Mouse (Mus musculus): ENCODE measurements around the gene Hsd17b2. TPM values are rescaled to one million over a fixed set of nuclear protein-coding genes. Genes with fewer than 3 reads are reported as not detected.

Hsd17b2 gene
- total RNA-seq (2015; ENCODE audit: low replicate concordance) (not detected in 2 replicates), total RNA-seq (2017; ENCODE audit: low replicate concordance) (2.1 TPM in 1 of 2 replicates, not detected in the other)

DNA sequence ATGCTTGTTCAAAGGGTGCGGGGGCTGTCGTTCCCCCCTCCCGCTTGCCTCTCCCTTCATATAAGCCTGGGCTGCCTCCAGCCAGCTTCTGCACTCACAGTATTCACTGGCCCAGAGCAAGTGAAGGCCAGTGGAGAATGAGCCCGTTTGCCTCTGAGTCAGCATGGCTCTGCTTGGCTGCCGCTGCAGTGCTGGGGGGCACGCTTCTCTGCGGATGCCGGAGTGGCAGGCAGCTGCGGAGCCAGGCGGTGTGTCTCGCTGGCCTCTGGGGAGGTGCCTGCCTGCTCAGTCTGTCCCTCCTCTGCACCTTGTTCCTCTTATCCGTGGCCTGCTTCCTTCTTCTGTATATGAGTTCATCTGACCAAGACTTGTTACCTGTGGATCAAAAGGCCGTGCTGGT is at the start of gene Hsd17b2:
Gene Hsd17b2 (plus strand): TSS at position 46 of the 400 bp plus-strand sequence.
- no peak for ATAC-seq (replicated peaks; ENCODE audit: low FRiP score, poor library complexity, severe bottlenecking)

DNA sequence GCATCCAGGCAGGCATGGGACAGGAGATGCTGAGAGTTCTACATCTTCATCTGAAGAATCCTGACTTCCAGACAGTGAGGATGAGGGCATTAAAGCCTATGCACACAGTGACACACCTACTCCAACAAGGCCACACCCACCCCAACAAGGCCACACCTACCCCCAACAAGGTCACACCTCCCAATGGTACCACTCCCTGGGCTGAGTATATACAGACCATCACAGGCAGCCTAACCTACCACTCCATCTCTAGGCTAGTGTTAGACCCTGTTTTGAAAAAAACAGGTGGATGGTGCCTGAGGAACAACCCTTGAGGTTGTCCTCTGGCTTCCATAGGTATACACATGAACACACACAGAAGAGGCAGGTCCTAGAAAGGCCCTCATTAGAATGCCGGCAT is 49.4 kb upstream of the Hsd17b2 start:
- no peak for ATAC-seq (replicated peaks; ENCODE audit: low FRiP score, poor library complexity, severe bottlenecking)

DNA sequence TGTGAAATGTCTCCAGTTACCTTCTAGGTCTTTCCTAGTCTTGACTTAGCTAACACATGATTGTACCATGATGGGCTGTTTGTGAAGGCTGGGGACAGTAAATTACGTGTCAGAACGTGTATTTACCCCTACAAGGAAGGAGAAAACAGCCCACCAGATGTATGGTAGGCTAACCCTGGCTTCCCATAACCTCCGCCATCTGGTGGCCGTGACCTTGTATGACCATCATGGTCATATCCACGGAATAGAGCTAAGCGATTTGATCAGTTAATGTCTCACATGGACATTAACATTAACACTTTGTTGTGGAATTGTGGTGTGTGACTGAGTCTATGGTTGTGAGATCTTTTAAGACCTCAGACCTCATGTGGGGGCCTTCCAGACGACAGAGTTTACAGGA is 42.7 kb upstream of the Hsd17b2 start:
- ATAC-seq (replicated peaks; ENCODE audit: low FRiP score, poor library complexity, severe bottlenecking): no peak

DNA sequence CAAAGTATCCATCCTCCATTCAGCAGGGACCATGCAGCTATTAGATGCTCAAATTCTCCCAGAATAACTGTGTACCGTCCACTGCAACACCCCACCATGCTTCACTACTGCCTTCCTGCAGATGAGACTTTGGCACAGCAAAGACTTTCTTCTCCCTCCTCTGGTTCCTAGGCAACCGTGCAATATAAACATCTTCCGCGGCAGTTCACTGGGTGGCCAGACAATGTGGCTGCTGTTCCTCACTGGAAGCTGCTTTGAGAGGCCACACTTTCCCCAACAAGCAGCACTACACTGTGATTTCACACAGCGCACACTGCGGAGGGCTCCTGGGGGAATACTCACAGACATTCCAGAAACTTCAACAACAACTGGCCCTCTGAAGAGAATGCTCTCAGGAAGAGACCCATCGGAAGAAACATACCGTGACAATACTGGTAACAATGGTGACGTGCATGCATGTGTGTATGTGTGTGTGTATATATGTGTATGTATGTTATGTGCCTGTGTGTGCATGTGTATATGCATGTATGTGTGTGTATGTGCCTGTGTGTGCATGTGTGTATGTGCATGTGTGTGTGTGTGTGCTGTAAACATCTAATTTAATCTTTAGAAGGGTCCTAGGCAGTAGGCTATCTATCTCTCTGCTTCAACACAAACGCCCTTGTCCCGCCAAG is 41.2 kb upstream of the Hsd17b2 start:
- no peak for ATAC-seq (replicated peaks; ENCODE audit: low FRiP score, poor library complexity, severe bottlenecking)

DNA sequence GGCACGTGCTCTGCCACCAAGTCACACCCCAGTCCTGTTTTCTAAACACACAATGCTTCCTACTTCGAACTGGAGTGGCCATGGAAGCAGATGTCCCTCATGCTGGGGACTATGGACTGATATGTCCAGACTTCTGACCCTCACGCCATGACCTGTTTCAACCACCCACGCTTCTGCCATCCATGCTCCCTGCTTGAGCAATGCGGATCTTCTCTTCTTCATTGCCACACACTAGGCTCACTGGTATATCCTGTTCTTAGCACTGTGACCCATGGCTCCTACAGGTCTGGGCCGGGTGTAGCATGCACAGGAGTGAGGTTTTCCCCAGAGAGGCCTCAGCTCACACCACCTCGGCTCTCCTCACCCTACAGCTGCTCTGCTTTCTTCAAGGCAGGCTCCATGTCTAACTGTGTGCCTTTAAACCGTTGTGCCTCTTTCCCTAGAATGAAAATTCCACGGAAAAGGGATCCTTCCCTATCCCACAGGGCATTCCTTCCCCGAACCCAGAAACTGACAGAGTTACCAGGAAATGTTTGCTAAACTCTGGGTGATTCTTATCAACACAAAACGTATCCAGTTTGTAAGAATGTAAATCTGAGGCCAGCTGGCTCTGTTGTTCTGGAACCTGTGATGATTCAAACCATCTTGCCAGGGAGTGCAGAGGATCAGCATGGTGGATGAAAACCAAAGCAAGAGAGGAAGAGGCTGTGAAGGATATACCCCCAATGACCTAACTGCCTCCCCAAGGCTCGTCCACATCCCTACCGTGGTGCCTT is 34.2 kb upstream of the Hsd17b2 start:
- no peak for ATAC-seq (replicated peaks; ENCODE audit: low FRiP score, poor library complexity, severe bottlenecking)

DNA sequence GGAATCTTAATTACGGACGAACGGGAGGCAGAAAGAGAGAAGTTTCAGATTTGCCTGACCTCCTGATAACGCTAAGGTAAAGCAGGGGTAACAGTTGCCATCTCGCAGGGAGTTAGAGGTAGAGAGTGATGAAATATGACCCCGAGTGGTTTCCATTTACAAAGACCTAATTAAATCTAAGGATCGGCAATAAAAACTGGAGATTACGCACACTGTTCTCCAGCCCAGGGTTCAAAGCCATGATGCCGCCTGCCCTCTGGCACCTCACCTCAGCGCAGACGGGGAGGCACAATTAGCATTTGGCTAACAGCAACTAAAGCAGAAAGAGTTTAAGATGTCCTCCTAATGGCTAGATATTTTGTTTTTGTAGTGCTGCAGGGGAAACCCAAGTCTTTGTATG is 31.2 kb upstream of the Hsd17b2 start:
- ATAC-seq (replicated peaks; ENCODE audit: low FRiP score, poor library complexity, severe bottlenecking): no peak

DNA sequence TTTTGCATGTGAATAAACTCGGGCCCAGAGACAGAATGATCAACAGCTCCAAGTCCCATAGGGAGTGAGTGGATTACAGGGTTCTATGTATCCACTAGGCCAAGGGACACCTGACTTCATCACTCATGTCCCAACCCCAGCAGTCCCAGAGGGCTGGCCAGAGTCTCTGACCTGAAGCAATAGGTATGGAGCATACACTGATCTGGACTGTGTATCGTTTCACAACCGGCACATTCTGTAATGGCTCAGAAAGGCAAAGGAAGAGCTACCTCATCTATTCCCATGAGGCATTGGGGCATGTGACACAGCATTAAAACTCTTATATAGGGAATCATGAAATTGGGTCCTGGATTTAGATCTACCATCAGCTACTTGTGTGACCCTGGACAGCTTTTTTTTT is 29.1 kb upstream of the Hsd17b2 start:
- no peak for ATAC-seq (replicated peaks; ENCODE audit: low FRiP score, poor library complexity, severe bottlenecking)

DNA sequence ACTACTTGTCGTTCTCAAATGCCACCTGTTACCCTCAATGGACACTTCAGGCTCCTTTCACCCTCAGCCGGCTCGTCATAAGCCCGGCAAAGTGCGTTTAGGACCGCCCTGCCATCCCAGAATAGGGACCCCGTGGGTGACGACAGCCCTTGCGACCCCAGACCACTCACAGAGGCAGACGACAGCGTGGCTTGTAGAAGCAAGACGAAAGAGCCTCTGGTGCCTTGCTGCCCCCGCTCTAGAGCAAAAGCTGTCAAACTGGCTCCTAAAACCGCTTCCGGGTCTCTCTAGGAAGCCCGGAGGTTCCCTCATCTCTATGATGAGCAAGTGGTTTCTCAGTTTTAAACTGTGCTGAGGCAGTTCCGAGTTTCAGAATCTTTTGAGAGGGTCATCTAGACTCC is 28.3 kb upstream of the Hsd17b2 start, which contains the start of gene Sdr42e1:
Gene Sdr42e1 (minus strand): TSS at position 260 of the 401 bp plus-strand sequence.
- no peak for ATAC-seq (replicated peaks; ENCODE audit: low FRiP score, poor library complexity, severe bottlenecking)

DNA sequence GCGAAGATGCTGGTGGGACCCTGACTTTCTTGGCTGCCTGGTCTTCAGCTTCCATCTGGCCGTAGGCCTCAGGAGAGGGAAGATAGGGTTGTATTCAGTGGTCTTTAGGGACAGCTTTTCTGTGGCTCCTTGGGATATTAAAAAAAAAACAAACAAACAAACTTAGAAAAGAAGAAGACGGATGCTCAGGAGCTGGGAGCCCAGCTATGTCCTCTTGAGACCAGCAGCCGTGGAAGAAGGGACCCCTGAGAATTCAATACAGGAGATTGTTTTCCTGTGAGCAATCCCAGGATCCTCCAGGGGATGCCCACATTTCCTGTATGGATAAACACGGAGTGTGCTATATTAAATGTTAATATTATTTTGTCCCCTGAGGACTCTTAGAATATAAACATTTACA is 26.5 kb upstream of the Hsd17b2 start:
- ATAC-seq (replicated peaks; ENCODE audit: low FRiP score, poor library complexity, severe bottlenecking): no peak

DNA sequence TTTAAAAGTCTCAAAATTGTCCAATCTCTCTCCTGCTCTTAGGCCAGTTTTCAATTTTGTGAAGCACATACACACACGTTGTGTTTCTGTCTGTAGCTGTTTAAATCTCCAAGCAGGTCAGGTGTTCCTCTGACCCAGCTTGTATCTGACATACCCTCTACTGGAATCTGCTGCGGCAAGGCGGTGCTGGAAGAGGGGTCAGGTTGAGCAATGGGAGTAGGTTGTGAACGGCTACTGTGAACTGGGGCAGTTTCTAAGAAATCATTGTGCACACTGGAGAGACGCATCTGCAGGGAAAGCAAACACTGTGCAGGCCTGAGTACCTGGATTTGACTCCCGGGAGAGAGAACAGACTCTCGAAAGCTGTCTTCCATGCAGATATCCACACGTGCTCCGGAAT is 25.2 kb upstream of the Hsd17b2 start:
- no peak for ATAC-seq (replicated peaks; ENCODE audit: low FRiP score, poor library complexity, severe bottlenecking)

DNA sequence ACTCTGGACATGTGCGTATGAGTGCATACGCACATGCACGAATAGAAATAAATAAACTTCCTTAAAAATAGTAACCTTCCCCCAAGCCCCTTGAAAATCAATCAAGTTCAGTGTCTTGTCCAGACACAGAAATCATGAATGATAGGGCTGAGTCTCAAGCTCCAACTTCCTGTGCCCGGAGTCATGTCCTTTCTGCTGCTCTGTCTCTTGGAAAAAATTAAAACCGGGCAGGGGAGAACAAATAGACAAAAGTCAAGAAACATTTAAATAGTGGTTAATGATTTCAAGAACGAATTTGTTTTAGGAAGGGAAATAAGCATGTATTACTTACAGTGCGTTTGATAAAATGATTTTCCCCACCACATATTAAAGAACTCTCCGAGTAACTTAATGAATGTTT is 24.7 kb upstream of the Hsd17b2 start:
- ATAC-seq (replicated peaks; ENCODE audit: low FRiP score, poor library complexity, severe bottlenecking): no peak

DNA sequence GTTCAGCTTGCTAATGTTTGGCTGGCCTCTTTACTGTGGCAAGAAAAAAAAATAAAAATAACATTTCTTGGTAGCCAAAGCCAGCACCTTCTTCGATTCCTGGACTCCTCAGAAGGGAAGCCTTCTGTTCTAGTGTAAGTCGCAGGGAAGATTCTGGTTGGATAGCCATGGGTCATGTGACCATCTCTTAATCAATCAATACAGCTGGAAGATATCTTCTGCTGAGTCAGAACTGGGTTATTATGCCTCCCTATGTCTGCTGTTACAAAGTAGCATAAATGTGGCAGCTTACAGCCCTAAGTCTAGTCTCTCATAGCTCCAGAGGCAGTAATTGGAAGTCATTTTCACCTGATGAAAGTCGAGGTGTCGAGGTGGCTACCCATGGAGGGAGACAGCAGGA is 23.1 kb upstream of the Hsd17b2 start:
- no peak for ATAC-seq (replicated peaks; ENCODE audit: low FRiP score, poor library complexity, severe bottlenecking)

DNA sequence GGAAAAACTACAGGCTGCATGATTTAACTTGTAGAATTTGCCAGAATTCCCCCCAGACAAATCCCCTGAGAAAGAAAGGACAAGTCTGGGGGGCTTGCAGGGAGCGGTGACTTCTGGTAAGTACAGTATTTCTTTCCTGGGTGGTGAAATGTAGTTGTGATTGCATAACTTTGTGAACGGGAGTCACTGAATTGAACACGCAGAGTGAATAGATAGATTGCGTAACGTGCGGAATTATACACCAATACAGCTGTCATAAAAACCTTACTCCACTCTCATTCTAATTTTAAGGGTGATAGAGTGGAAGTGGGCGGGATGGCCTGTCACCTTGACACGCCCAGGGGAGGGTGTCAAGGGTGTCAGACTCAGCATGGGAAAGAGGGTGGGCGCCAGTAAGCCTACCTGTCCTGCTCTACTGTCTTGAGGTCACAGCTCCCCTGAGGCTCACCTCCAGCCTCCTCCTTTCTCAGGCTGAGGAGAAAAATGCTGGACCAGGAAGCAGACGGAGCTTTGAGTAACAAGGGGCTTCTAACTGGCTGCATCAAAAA is 17.7 kb upstream of the Hsd17b2 start:
- no peak for ATAC-seq (replicated peaks; ENCODE audit: low FRiP score, poor library complexity, severe bottlenecking)

DNA sequence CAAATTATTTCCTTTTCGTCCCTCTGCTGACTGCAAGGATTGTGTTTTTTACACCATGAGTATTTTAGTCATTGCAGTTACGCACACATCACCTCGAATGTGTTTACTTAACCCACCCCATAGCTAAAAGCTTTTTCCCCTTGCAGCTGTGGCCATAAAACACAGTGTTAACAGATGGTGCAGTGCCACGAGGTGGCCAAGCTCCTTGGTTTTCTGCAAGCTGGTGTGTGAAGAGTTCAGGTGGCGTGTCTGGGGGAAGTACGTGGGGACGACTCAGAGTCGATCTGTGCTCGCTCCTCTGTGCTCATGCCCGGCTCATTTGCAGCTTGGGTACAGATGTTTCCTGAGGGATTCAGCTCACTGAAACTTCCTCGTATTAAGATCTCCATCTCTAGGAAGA is 17.2 kb upstream of the Hsd17b2 start:
- no peak for ATAC-seq (replicated peaks; ENCODE audit: low FRiP score, poor library complexity, severe bottlenecking)

DNA sequence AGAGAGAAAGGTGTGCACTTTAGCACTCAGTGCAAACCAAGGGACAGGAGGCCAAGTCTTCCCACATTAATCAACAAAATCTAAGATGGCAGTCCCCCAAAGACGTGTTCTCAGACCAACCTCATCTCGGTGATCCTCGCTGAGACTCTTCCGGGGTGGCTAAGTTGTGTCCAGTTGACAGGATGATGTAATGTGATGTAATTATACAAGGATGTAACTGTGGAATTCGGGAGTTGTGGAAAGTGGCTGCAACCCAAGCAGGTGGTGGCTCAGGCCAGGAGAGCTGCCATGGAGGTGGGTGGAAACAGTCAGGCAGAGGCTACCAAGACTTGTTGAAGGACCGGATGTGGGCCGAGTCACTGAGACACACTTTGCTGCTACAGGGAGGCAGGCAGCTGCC is 13.8 kb upstream of the Hsd17b2 start:
- ATAC-seq (replicated peaks; ENCODE audit: low FRiP score, poor library complexity, severe bottlenecking): no peak

DNA sequence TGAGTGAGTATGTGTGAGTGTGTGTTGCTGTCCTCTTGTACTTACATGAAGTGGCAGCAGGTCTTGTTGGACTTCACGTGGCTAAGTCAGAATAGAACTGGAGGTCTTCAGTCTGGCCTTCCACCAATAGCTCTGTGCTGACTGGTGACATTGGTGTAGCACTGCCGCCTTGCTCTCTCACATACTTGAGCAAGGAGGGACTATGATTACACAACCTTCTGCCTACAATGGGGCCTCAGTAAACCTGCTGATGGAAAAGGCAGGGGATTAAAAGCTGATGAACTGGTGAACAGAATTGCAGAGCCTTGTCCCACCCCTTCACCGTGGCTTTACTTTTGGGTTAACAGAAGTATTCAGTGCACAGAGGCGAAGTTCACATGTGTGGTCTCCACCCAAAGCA is 9.6 kb upstream of the Hsd17b2 start:
- no peak for ATAC-seq (replicated peaks; ENCODE audit: low FRiP score, poor library complexity, severe bottlenecking)

DNA sequence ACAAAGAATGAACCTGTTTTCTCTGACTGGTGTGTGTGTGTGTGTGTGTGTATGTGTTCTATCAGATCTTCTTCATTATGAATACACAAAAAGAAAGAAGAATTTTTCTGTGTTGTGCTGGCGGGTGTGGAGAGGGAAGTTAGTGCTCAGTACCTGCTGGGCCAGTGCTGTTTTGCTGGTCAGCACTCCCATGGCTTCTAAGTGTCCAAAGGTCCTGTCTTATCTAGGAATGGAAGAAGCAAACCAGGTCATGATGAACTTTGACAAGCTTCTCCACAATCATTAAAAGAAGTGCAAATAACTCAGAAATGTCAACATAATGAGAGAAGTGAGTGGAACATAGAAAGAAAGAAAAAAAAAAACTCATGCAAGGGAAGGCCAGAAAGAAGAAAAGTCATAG is 6.1 kb upstream of the Hsd17b2 start:
- no peak for ATAC-seq (replicated peaks; ENCODE audit: low FRiP score, poor library complexity, severe bottlenecking)

DNA sequence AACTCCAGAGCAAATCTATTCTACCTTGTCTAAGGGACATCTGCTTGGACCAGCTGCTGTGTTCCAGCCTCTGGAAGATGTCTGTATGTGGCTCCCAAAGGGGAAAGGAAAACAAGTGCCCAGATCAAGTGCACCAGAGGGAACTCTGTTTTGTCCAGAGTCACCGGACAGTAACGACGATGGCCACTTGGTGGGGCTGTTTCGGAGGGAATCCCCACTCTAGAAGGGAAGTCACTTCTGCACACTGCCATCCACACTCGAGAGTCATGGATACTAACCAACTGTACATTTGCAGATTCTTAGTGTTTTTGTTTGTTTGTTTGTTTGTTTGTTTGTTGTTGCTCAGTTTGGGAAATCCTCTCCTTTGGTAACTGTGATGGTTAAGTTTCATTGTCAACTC is 4.5 kb upstream of the Hsd17b2 start:
- no peak for ATAC-seq (replicated peaks; ENCODE audit: low FRiP score, poor library complexity, severe bottlenecking)

DNA sequence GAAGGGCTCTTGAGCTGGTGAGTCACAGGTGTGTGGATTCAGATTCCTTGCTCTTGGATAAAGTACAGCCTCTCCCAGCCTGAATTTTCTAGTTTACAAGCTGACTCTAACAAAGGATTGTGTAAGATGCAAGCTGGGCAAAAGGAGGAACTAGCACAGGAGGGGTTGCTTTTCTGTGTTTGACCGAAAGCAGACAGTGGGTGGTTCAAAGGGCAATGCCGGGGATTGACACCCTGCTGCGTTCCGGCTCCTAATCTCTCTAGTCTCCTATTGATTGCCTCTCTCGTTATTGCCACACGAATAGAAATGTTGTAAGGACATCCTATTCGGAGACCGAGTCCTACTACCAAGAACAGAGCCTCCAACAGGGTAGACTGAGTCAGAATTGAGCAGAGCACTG is 1.0 kb upstream of the Hsd17b2 start:
- ATAC-seq (replicated peaks; ENCODE audit: low FRiP score, poor library complexity, severe bottlenecking): no peak

DNA sequence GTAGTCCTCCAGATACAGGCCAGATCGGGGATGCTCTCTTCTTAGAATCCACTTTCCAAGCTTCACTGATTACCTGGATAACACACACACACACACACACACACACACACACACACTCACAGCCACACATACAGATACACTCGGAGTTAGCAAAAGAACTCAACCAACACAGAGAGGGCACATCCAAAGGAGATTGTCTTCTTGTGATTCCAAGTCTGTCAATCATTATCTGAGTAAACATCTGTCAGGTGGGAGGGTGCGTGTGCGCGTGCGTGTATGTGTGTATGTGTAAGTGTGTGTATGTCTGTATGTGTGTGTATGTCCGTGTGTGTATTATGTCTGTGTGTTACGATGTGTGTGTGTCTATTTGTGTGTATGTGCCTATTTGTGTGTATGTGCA is 458 bp upstream of the Hsd17b2 start:
- no peak for ATAC-seq (replicated peaks; ENCODE audit: low FRiP score, poor library complexity, severe bottlenecking)

DNA sequence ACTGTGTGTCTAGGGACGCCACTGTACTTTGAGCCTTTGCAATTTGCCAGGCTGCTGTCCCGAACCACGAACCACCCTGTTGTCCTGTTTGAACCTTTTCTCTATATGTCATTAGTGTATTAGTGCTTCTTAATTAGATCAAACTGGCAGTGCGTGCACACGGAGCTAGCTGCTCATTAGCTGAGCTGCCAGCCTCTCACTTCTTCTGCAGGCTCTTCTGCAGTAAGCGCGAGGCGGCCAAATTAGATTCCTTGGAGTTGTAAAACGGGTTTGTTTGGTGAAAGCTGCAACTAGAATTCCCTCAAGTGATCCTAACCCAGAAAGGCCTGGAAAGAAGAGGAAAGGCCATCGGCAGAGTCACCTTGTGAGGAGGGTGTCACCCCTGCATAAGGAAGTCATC is 997 bp downstream of the Hsd17b2 start:
- ATAC-seq (replicated peaks; ENCODE audit: low FRiP score, poor library complexity, severe bottlenecking): no peak
